Comparison of ENCODE assay signal across 9 mouse cellular contexts in genomic region chr9:41326772-41327560, GRCm38 (mm10).
A peak's percentile ranks its signal among the peaks of the same experiment; 100 is the strongest.
DNase-seq lines count a peak whose midpoint lies in the region; ATAC-seq lines count a peak whose summit lies in the region.
"Had no signal": no experiment of that assay in that cellular context is flagged by ENCODE, and none has a peak within 500 bp of the region (broad histone marks: within the 10 kb centered on the region; RNA-seq: fewer than 3 reads in every experiment).

No protein-coding gene starts in this region.

- H3K27ac ChIP-seq in embryonic facial prominence, embryonic 13.5 days, result peak overlapping the region; percentile 74
- H3K27ac ChIP-seq in heart, embryonic 12.5 days (ENCODE audit: poor library complexity, severe bottlenecking), result peak overlapping the region; percentile 61
- H3K27ac ChIP-seq in kidney, embryonic 16.5 days (ENCODE audit: low read length), result peak overlapping the region; percentile 85
- peak overlapping the region; percentile 86 for H3K27ac ChIP-seq in midbrain, embryonic 10.5 days (replicated peaks)

- WGBS in embryonic facial prominence, embryonic 13.5 days, result 20% methylated on average over 10 of the region's 10 CpGs
- WGBS in heart, embryonic 12.5 days, result 30% methylated on average over 10 of the region's 10 CpGs
- 18% methylated on average over 10 of the region's 10 CpGs for WGBS in kidney, embryonic 16.5 days
- WGBS in midbrain, embryonic 10.5 days, result 17% methylated on average over 10 of the region's 10 CpGs

- peaks cover 24% of the 10 kb centered on the region for H3K4me1 ChIP-seq in embryonic facial prominence, embryonic 13.5 days
- peaks cover 19% of the 10 kb centered on the region for H3K4me1 ChIP-seq in heart, embryonic 12.5 days (replicated peaks)
- H3K4me1 ChIP-seq in kidney, embryonic 16.5 days (ENCODE audit: insufficient read depth, low read length), result peaks cover 22% of the 10 kb centered on the region
- peaks cover 58% of the 10 kb centered on the region for H3K4me1 ChIP-seq in midbrain, embryonic 10.5 days
- H3K4me1 ChIP-seq: megakaryocyte, embryonic 14.5 days had no signal

- no peaks in the 10 kb centered on the region for H3K9me3 ChIP-seq in embryonic facial prominence, embryonic 13.5 days
- 0 out of 2 replicates have a peak, but pooled peaks cover 4% of the 10 kb centered on the region for H3K9me3 ChIP-seq in heart, embryonic 12.5 days (replicated peaks)
- H3K9me3 ChIP-seq in kidney, embryonic 16.5 days (ENCODE audit: low read length), result peaks cover 2% of the 10 kb centered on the region; the same call in 1 of the 2 replicates
- H3K9me3 ChIP-seq in midbrain, embryonic 10.5 days (replicated peaks), result peaks cover 5% of the 10 kb centered on the region; the same call in 1 of the 2 replicates
- H3K9me3 ChIP-seq: megakaryocyte, embryonic 14.5 days had no signal

- H3K9ac ChIP-seq in embryonic facial prominence, embryonic 13.5 days, result 0 out of 2 replicates have a peak overlapping the region, but pooled peaks have one; percentile 46
- no peak overlapping the region for H3K9ac ChIP-seq in heart, embryonic 12.5 days
- no peak overlapping the region for H3K9ac ChIP-seq in kidney, embryonic 16.5 days (replicated peaks; ENCODE audit: low read length)

- H3K36me3 ChIP-seq in embryonic facial prominence, embryonic 13.5 days, result no peaks in the 10 kb centered on the region
- no peaks in the 10 kb centered on the region for H3K36me3 ChIP-seq in heart, embryonic 12.5 days
- no peaks in the 10 kb centered on the region for H3K36me3 ChIP-seq in kidney, embryonic 16.5 days (ENCODE audit: insufficient read depth, low read length)
- H3K36me3 ChIP-seq in midbrain, embryonic 10.5 days, result peaks cover 15% of the 10 kb centered on the region

- peak; percentile 50 for DNase-seq in adrenal gland, postnatal 10 days
- DNase-seq in midbrain, embryonic 10.5 days (ENCODE audit: low spot score), result peak; percentile 75
- DNase-seq in urinary bladder, postnatal 36 days (ENCODE audit: low spot score in 2 of 2), result peak; percentile 7 to 61
- DNase-seq in layer of hippocampus, postnatal 36 days, result no peak
- no peak for DNase-seq in spleen, adult 12 weeks (ENCODE audit: low spot score)

- H3K27me3 ChIP-seq in embryonic facial prominence, embryonic 13.5 days, result no peaks in the 10 kb centered on the region
- no peaks in the 10 kb centered on the region for H3K27me3 ChIP-seq in heart, embryonic 12.5 days (replicated peaks)
- no peaks in the 10 kb centered on the region for H3K27me3 ChIP-seq in kidney, embryonic 16.5 days (ENCODE audit: insufficient read depth, low read length)
- no peaks in the 10 kb centered on the region for H3K27me3 ChIP-seq in midbrain, embryonic 10.5 days (ENCODE audit: low read depth, poor library complexity, severe bottlenecking)
- H3K27me3 ChIP-seq: megakaryocyte, embryonic 14.5 days had no signal

- peak overlapping the region; percentile 35 for H3K4me2 ChIP-seq in embryonic facial prominence, embryonic 13.5 days
- H3K4me2 ChIP-seq in heart, embryonic 12.5 days, result 0 out of 2 replicates have a peak overlapping the region, but pooled peaks have one; percentile 19
- H3K4me2 ChIP-seq in kidney, embryonic 16.5 days (replicated peaks; ENCODE audit: low read depth, low read length), result peak overlapping the region; percentile 37

- ATAC-seq in embryonic facial prominence, embryonic 13.5 days (ENCODE audit: insufficient number of reproducible peaks, insufficient read depth, low FRiP score, low TSS enrichment, low read depth), result 0 out of 2 replicates have a peak, but pooled peaks have one; percentile 62
- ATAC-seq in heart, embryonic 12.5 days (ENCODE audit: insufficient number of reproducible peaks, low FRiP score), result peak; percentile 73; the same call in 1 of the 2 replicates
- peak; percentile 94 for ATAC-seq in kidney, embryonic 16.5 days (ENCODE audit: low FRiP score, low TSS enrichment)

- peak overlapping the region; percentile 1; the same call in 1 of the 2 replicates for H3K4me3 ChIP-seq in embryonic facial prominence, embryonic 13.5 days
- H3K4me3 ChIP-seq in heart, embryonic 12.5 days, result no peak overlapping the region
- H3K4me3 ChIP-seq in kidney, embryonic 16.5 days (ENCODE audit: low read length), result no peak overlapping the region; the same call in 1 of the 2 replicates
- H3K4me3 ChIP-seq in midbrain, embryonic 10.5 days, result peak overlapping the region; percentile 48
- H3K4me3 ChIP-seq: megakaryocyte, embryonic 14.5 days had no signal

Comparison
In these comparisons a context has a peak if more than half of its experiments do, and no peak if none do; other contexts are left out.
1. DNase-seq: peak in adrenal gland, postnatal 10 days (single experiment), midbrain, embryonic 10.5 days (single experiment) and urinary bladder, postnatal 36 days (2 of 2); none in layer of hippocampus, postnatal 36 days (0 of 2) and spleen, adult 12 weeks (single experiment).
2. H3K4me3 ChIP-seq: peak in embryonic facial prominence, embryonic 13.5 days (single experiment) and midbrain, embryonic 10.5 days (single experiment); none in heart, embryonic 12.5 days (single experiment) and kidney, embryonic 16.5 days (single experiment).
3. Peak in every context shown above with its lines, with median percentiles within 50 percentile points of each other: ATAC-seq, H3K27ac ChIP-seq and H3K4me2 ChIP-seq.